Mouse (Mus musculus) liver, adult 2 months (tissue): ENCODE data around the gene Leng1. TPM values are rescaled to one million over a fixed set of nuclear protein-coding genes. Genes with fewer than 3 reads are reported as not detected.
A peak's percentile ranks its signal among the peaks of the same experiment; 100 is the strongest.

ENCODE experiments used
- DNase-seq: peaks from one replicate; pipeline ENCODE4 v3.0.0-alpha.2; 2011; ENCODE audit warnings: low read depth, low spot score; ENCODE audit errors: extremely low read depth
- H3K27ac ChIP-seq: fragments of 200-500 bp; replicated peaks from 2 replicates; pipeline ENCODE4 v1.5.1; 2012; ENCODE audit warnings: low read depth, mild to moderate bottlenecking, control low read depth, inconsistent platforms, low read length; ENCODE audit not compliant: insufficient read depth
- H3K27me3 ChIP-seq: fragments of 200-500 bp; 2 replicates; pipeline ENCODE4 v1.6.1; 2012; ENCODE audit warnings: mild to moderate bottlenecking, moderate library complexity, low read length, inconsistent platforms; ENCODE audit not compliant: control insufficient read depth, insufficient read depth
- H3K36me3 ChIP-seq: fragments of 200-500 bp; 2 replicates; pipeline ENCODE4 v1.6.1; 2012; ENCODE audit warnings: low read length, inconsistent platforms; ENCODE audit not compliant: control insufficient read depth, insufficient read depth
- H3K4me1 ChIP-seq: fragments of 200-500 bp; 2 replicates; pipeline ENCODE4 v1.6.1; 2011; ENCODE audit warnings: low read length; ENCODE audit not compliant: control insufficient read depth, insufficient read depth
- H3K4me3 ChIP-seq: fragments of 200-500 bp; 2 replicates; pipeline ENCODE4 v1.5.1; 2011; ENCODE audit warnings: low read depth, mild to moderate bottlenecking, control low read depth, low read length, moderate library complexity; ENCODE audit not compliant: insufficient read depth
- H3K79me2 ChIP-seq: fragments of 200-500 bp; 2 replicates; pipeline ENCODE4 v1.6.1; 2012; ENCODE audit warnings: inconsistent platforms, mild to moderate bottlenecking, low read length, moderate library complexity; ENCODE audit not compliant: control insufficient read depth, insufficient read depth
- H3K9ac ChIP-seq: fragments of 200-500 bp; 2 replicates; pipeline ENCODE4 v1.6.1; 2012; ENCODE audit warnings: low read depth, mild to moderate bottlenecking, control low read depth, inconsistent platforms, low read length
- CTCF ChIP-seq: fragments of 200-500 bp; IDR thresholded peaks from 2 replicates; pipeline ENCODE4 v1.5.1; 2011; ENCODE audit warnings: low read depth, low read length, control low read depth
- POLR2A ChIP-seq: fragments of 200-500 bp; IDR thresholded peaks from 2 replicates; pipeline ENCODE4 v1.6.1; 2011; ENCODE audit warnings: low read length, control low read depth; ENCODE audit not compliant: insufficient read depth; ENCODE audit errors: extremely low read depth
- WGBS: fragments of 180-500 bp; shearing (Covaris S2); methylation state at CpG from one replicate; pipeline ENCODE4 v1.1.7; 2018; 5-methylcytosine and 5-hydroxymethylcytosine counted together
- polyA plus RNA-seq: library from polyadenylated mRNA; depleted of rRNA; stranded (reverse); fragments of >200 nt; gene quantifications from 2 replicates; pipeline ENCODE4 v1.2.3, GENCODE M21; 2012
- total RNA-seq: library from RNA; depleted of rRNA; stranded (reverse); fragments of >200 nt; gene quantifications from 2 replicates; pipeline ENCODE4 v1.2.3, GENCODE M21; 2014

Leng1 gene
- total and polyA plus RNA-seq, 2 experiments, result 3.6 to 5.3 TPM

- Histone ChIP-seq H3K4me3 (no peak overlapping the region), H3K27me3 (no peaks in the 10 kb centered on the region), H3K79me2 (peaks cover 3% of the 10 kb centered on the region; the same call in 1 of the 2 replicates), H3K4me1 (peaks cover 9% of the 10 kb centered on the region), H3K36me3 (peaks cover 15% of the 10 kb centered on the region), H3K27ac (no peak overlapping the region), H3K9ac (no peak overlapping the region)
- no peak for TF ChIP-seq CTCF
- no peak for TF ChIP-seq POLR2A
- WGBS, result 70% methylated on average over 14 of the region's 14 CpGs
- no peak for DNase-seq
Measured at GRCm38 (mm10) chr7:3666921-3667391, 1.3 kb upstream of the Leng1 start.

- peaks cover 9% of the 10 kb centered on the region for H3K4me1 ChIP-seq
- H3K27me3 ChIP-seq, result no peaks in the 10 kb centered on the region
- peak; percentile 53 for DNase-seq
- WGBS, result 14% methylated on average over 15 of the region's 15 CpGs
- TF ChIP-seq POLR2A (no peak), CTCF (no peak)
- H3K9ac ChIP-seq, result peak overlapping the region; percentile 83
- peaks cover 29% of the 10 kb centered on the region for H3K36me3 ChIP-seq
- H3K79me2 ChIP-seq, result peaks cover 3% of the 10 kb centered on the region; the same call in 1 of the 2 replicates
- peak overlapping the region; percentile 81 for H3K27ac ChIP-seq
- H3K4me3 ChIP-seq, result peak overlapping the region; percentile 77
Measured at GRCm38 (mm10) chr7:3664524-3665214, 971 bp downstream of the Leng1 start.

- Histone ChIP-seq H3K4me1 (peaks cover 3% of the 10 kb centered on the region), H3K79me2 (peaks cover 3% of the 10 kb centered on the region; the same call in 1 of the 2 replicates), H3K36me3 (peaks cover 75% of the 10 kb centered on the region), H3K27ac (no peak overlapping the region), H3K9ac (no peak overlapping the region), H3K27me3 (no peaks in the 10 kb centered on the region), H3K4me3 (no peak overlapping the region)
- no peak for DNase-seq
- WGBS, result 95% methylated on average over 14 of the region's 14 CpGs
- TF ChIP-seq POLR2A, result no peak
- TF ChIP-seq CTCF, result no peak
Measured at GRCm38 (mm10) chr7:3658578-3658977, 7.1 kb downstream of the Leng1 start.

- no peak overlapping the region for H3K4me3 ChIP-seq
- peaks cover 3% of the 10 kb centered on the region; the same call in 1 of the 2 replicates for H3K79me2 ChIP-seq
- H3K36me3 ChIP-seq, result peaks cover 75% of the 10 kb centered on the region
- no peaks in the 10 kb centered on the region for H3K4me1 ChIP-seq
- no peak for DNase-seq
- 91% methylated on average over 4 of the region's 4 CpGs for WGBS
- H3K27ac ChIP-seq, result no peak overlapping the region
- TF ChIP-seq CTCF (no peak), POLR2A (no peak)
- no peak overlapping the region for H3K9ac ChIP-seq
- H3K27me3 ChIP-seq, result no peaks in the 10 kb centered on the region
Measured at GRCm38 (mm10) chr7:3656966-3657365, 8.7 kb downstream of the Leng1 start.

- Histone ChIP-seq H3K4me3 (no peak overlapping the region), H3K36me3 (peaks cover 13% of the 10 kb centered on the region), H3K79me2 (peaks cover 24% of the 10 kb centered on the region), H3K9ac (peak overlapping the region; percentile 21; the same call in 1 of the 2 replicates), H3K4me1 (peaks cover 15% of the 10 kb centered on the region), H3K27ac (no peak overlapping the region), H3K27me3 (no peaks in the 10 kb centered on the region)
- no peak for DNase-seq
- 59% methylated on average over 4 of the region's 4 CpGs for WGBS
- no peak for TF ChIP-seq CTCF
- TF ChIP-seq POLR2A, result no peak
Measured at GRCm38 (mm10) chr7:3646641-3647040, 19.0 kb downstream of the Leng1 start.

GRCm38 (mm10) chr7:3646188-3646587 is 19.5 kb downstream of the Leng1 start:
- H3K27me3 ChIP-seq, result no peaks in the 10 kb centered on the region
- peak overlapping the region; percentile 98 for H3K9ac ChIP-seq
- peaks cover 9% of the 10 kb centered on the region for H3K36me3 ChIP-seq
- TF ChIP-seq POLR2A (no peak), CTCF (no peak)
- peak overlapping the region; percentile 97 for H3K4me3 ChIP-seq
- DNase-seq, result no peak
- peaks cover 24% of the 10 kb centered on the region for H3K79me2 ChIP-seq
- H3K27ac ChIP-seq, result 0 out of 2 replicates have a peak overlapping the region, but pooled peaks have one; percentile 94
- H3K4me1 ChIP-seq, result peaks cover 15% of the 10 kb centered on the region
- WGBS, result 10% methylated on average over 9 of the region's 9 CpGs
